Mouse (Mus musculus): Measurements from ENCODE around the gene Slc9a3. TPM values are rescaled to one million over a fixed set of nuclear protein-coding genes. Genes with fewer than 3 reads are reported as not detected.

Gene Slc9a3
- polyA plus RNA-seq, 1 experiment from 2014 or later, result not detected

DNA sequence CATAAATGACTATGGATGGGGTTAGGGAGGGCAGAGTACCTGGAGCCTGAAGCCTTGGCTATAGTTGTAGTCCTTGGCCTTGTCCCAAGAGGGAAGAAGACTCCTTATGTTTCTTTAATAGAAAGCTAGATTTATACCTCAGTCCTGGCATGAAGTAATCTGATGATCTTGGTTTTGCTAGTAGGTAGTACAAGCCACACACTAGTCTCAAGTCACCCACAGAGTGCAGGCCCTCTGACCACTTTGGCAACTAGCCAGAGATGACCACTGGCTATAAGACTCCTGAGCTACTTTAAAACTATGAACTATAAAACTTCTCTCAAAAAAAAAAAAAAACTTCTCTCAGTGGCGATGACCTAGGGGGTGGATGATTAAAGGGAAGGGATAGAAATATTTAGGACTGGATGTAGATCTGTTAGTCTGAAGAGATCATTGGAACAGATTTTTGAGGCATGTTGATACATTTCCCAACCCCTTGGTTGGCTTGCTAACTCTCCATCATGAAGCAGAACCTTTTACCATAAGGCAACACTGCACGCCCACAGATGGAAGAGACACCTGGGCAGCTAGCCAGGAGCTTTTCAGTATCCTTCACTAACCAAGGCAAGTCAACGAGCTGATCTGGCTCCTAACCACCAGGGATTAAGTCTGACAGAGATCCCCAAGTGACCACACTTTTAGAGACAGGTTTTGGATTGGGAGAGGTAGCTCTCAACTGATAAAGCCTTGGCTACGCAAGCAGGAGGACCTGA lies 18.2 kb upstream of the Slc9a3 start:
- H3K27me3 ChIP-seq (replicated peaks; ENCODE audit: control insufficient read depth, insufficient read depth, low read length), result no peaks in the 10 kb centered on the region
- H3K4me1 ChIP-seq (replicated peaks; ENCODE audit: control insufficient read depth, insufficient read depth, low read length), result no peaks in the 10 kb centered on the region
- ATAC-seq (replicated peaks; ENCODE audit: low FRiP score) (no peak), DNase-seq (ENCODE audit: low spot score) (no peak)
- H3K27ac ChIP-seq (ENCODE audit: low read depth, low read length), result no peak overlapping the region
- H3K9ac ChIP-seq (ENCODE audit: low read depth, low read length), result no peak overlapping the region
- no peak overlapping the region for H3K4me3 ChIP-seq (ENCODE audit: low read depth, low read length)
- no peaks in the 10 kb centered on the region for H3K36me3 ChIP-seq (ENCODE audit: control insufficient read depth, insufficient read depth, low read length)
- no peak overlapping the region for H3K4me2 ChIP-seq
- no peaks in the 10 kb centered on the region for H3K9me3 ChIP-seq (ENCODE audit: control insufficient read depth, low read length)
- WGBS, result 79% methylated on average over 4 of the region's 4 CpGs

DNA sequence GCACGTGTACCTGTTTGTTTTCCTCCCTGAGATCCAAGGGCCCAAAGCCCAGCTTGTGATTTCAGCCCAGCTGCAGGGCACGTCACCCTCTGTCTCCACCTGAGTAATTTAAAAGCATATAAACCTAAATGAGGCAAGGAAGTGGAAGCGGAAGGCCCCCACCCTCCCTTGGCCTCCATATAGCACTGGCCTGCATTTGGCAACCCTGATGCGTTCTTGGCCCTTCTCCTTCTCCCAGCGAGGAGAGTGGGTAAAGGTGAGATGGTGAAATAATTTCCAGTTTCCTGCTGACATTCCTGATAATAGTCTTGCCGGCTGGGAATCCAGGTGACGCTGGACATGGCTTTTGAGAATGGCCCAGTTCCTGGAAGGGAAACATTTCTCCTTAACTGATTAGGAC lies 16.8 kb upstream of the Slc9a3 start:
- 76% methylated on average over 7 of the region's 7 CpGs for WGBS
- Histone ChIP-seq H3K27ac (ENCODE audit: low read depth, low read length) (no peak overlapping the region), H3K4me1 (replicated peaks; ENCODE audit: control insufficient read depth, insufficient read depth, low read length) (no peaks in the 10 kb centered on the region), H3K36me3 (ENCODE audit: control insufficient read depth, insufficient read depth, low read length) (no peaks in the 10 kb centered on the region), H3K4me3 (ENCODE audit: low read depth, low read length) (no peak overlapping the region), H3K4me2 (no peak overlapping the region), H3K9ac (ENCODE audit: low read depth, low read length) (no peak overlapping the region), H3K9me3 (ENCODE audit: control insufficient read depth, low read length) (no peaks in the 10 kb centered on the region), H3K27me3 (replicated peaks; ENCODE audit: control insufficient read depth, insufficient read depth, low read length) (no peaks in the 10 kb centered on the region)
- ATAC-seq (replicated peaks; ENCODE audit: low FRiP score), result no peak
- no peak for DNase-seq (ENCODE audit: low spot score)

DNA sequence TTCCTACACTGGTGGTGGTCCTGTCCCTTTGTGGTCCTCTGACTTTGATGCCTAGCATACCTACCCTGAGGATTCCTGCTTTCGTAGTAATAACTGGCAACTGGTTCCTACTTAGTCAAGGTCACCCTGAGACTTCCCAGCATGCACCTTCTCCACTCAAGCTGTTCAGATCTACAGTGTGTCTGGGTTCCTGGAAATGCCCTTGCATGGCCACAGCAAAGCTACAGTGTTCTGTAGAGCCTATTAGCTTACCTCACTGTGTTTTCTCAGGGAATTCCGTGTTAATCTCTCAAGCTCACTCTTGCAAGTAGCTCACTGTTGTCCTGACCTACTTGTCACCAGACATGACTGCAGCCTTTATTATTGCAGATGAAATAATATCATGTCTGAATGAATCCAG lies 13.8 kb upstream of the Slc9a3 start:
- Histone ChIP-seq H3K4me3 (ENCODE audit: low read depth, low read length) (no peak overlapping the region), H3K4me1 (replicated peaks; ENCODE audit: control insufficient read depth, insufficient read depth, low read length) (no peaks in the 10 kb centered on the region), H3K9ac (ENCODE audit: low read depth, low read length) (no peak overlapping the region), H3K36me3 (ENCODE audit: control insufficient read depth, insufficient read depth, low read length) (no peaks in the 10 kb centered on the region), H3K9me3 (ENCODE audit: control insufficient read depth, low read length) (no peaks in the 10 kb centered on the region), H3K4me2 (no peak overlapping the region), H3K27ac (ENCODE audit: low read depth, low read length) (no peak overlapping the region), H3K27me3 (replicated peaks; ENCODE audit: control insufficient read depth, insufficient read depth, low read length) (no peaks in the 10 kb centered on the region)
- WGBS, result 77% methylated on average over 2 of the region's 2 CpGs
- ATAC-seq (replicated peaks; ENCODE audit: low FRiP score), result no peak
- DNase-seq (ENCODE audit: low spot score), result no peak

GRCm38 (mm10) chr13:74112593-74112992 lies 8.7 kb upstream of the Slc9a3 start:
- Histone ChIP-seq H3K36me3 (ENCODE audit: control insufficient read depth, insufficient read depth, low read length) (no peaks in the 10 kb centered on the region), H3K27me3 (replicated peaks; ENCODE audit: control insufficient read depth, insufficient read depth, low read length) (no peaks in the 10 kb centered on the region), H3K4me3 (ENCODE audit: low read depth, low read length) (no peak overlapping the region), H3K4me2 (no peak overlapping the region), H3K9me3 (ENCODE audit: control insufficient read depth, low read length) (no peaks in the 10 kb centered on the region), H3K9ac (ENCODE audit: low read depth, low read length) (no peak overlapping the region), H3K4me1 (replicated peaks; ENCODE audit: control insufficient read depth, insufficient read depth, low read length) (no peaks in the 10 kb centered on the region), H3K27ac (ENCODE audit: low read depth, low read length) (no peak overlapping the region)
- DNase-seq (ENCODE audit: low spot score) (no peak), ATAC-seq (replicated peaks; ENCODE audit: low FRiP score) (no peak)
- 81% methylated on average over 4 of the region's 4 CpGs for WGBS

DNA sequence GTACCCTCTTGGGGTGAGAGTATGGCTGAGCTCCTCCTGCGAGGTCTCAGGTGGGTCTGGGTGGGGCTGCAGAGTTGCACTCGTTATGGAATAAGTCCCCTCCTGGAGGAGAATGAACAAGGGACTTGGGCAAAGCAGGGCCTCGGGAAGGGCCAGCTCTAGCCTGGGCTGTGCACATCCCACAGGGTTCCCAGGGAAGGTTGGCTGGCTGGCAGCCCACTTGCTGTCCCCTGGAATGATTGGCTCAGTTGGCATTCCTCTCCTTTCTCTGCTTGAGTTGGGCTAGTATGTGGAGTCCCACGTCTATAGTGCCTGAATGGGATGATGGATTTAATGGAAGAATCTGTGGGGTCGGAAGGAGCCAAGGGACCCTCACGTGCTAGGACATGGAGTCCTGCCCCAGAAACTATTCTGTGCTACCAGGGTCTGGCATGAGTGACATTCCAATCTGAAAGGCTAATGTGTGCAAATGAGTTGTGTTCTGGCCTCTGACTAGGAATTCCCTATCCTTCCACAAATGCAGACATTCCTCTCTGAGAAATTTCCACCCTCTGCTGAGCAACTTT lies 7.5 kb upstream of the Slc9a3 start:
- WGBS, result 65% methylated on average over 6 of the region's 6 CpGs
- Histone ChIP-seq H3K9me3 (ENCODE audit: control insufficient read depth, low read length) (no peaks in the 10 kb centered on the region), H3K9ac (ENCODE audit: low read depth, low read length) (no peak overlapping the region), H3K4me2 (no peak overlapping the region), H3K27ac (ENCODE audit: low read depth, low read length) (no peak overlapping the region), H3K36me3 (ENCODE audit: control insufficient read depth, insufficient read depth, low read length) (no peaks in the 10 kb centered on the region), H3K4me3 (ENCODE audit: low read depth, low read length) (no peak overlapping the region), H3K27me3 (replicated peaks; ENCODE audit: control insufficient read depth, insufficient read depth, low read length) (no peaks in the 10 kb centered on the region), H3K4me1 (replicated peaks; ENCODE audit: control insufficient read depth, insufficient read depth, low read length) (no peaks in the 10 kb centered on the region)
- DNase-seq (ENCODE audit: low spot score) (no peak), ATAC-seq (replicated peaks; ENCODE audit: low FRiP score) (no peak)

GRCm38 (mm10) chr13:74121795-74122330 lies 606 bp downstream of the Slc9a3 start:
- H3K9me3 ChIP-seq (ENCODE audit: control insufficient read depth, low read length), result no peaks in the 10 kb centered on the region
- no peaks in the 10 kb centered on the region for H3K36me3 ChIP-seq (ENCODE audit: control insufficient read depth, insufficient read depth, low read length)
- ATAC-seq (replicated peaks; ENCODE audit: low FRiP score), result no peak
- DNase-seq (ENCODE audit: low spot score), result no peak
- H3K4me3 ChIP-seq (ENCODE audit: low read depth, low read length), result no peak overlapping the region
- no peaks in the 10 kb centered on the region; the same call in 1 of the 2 replicates for H3K4me1 ChIP-seq (replicated peaks; ENCODE audit: control insufficient read depth, insufficient read depth, low read length)
- peaks cover 40% of the 10 kb centered on the region for H3K27me3 ChIP-seq (replicated peaks; ENCODE audit: control insufficient read depth, insufficient read depth, low read length)
- H3K9ac ChIP-seq (ENCODE audit: low read depth, low read length), result no peak overlapping the region
- 34% methylated on average over 14 of the region's 14 CpGs for WGBS
- H3K27ac ChIP-seq (ENCODE audit: low read depth, low read length), result no peak overlapping the region
- H3K4me2 ChIP-seq, result no peak overlapping the region

DNA sequence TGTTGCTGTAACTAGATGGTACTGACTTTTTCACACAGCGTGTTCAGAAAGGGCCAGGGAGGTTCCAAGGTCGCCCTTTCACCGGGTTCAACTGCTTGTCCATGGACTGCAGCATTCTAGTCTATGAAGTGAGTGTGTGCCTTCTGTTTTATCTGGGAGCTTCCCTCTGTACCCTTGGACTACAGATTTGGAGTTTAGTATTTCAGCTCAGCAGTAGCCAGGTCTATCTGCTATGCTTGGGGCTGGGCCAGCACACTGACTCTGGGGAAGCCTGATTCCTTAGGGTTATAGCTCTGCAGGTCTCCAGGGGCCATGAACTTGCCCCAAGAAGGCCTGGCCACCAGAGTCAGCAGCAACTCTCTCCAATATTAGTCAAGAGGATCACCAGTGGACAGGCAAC lies 1.4 kb downstream of the Slc9a3 start:
- H3K27me3 ChIP-seq (replicated peaks; ENCODE audit: control insufficient read depth, insufficient read depth, low read length), result peaks cover 40% of the 10 kb centered on the region

DNA sequence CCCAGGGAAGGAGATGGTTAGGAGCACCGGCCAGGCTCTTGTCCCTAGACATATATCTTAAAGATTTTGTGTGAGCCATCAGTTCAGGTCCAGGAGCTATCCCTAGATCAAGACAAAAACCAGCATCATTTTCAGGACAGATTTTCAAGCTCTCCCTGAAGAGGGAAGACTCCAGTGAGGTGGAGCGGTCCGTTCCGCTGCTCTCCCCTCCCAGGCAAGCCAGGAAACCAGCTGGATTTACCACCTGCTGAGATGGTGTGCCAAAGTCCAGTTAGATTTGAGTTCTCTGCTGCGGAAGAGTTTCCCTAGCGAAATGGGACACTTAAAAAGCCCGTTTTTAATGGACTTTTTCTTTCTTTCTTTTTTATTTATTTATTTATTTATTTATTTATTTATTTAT lies 6.3 kb downstream of the Slc9a3 start:
- 73% methylated on average over 7 of the region's 7 CpGs for WGBS
- ATAC-seq (replicated peaks; ENCODE audit: low FRiP score), result no peak
- no peaks in the 10 kb centered on the region for H3K36me3 ChIP-seq (ENCODE audit: control insufficient read depth, insufficient read depth, low read length)

More for the DNA sequence above, 1.4 kb downstream of the Slc9a3 start:
- H3K9ac ChIP-seq (ENCODE audit: low read depth, low read length), result no peak overlapping the region
- ATAC-seq (replicated peaks; ENCODE audit: low FRiP score), result no peak
- H3K9me3 ChIP-seq (ENCODE audit: control insufficient read depth, low read length), result no peaks in the 10 kb centered on the region
- 67% methylated on average over 3 of the region's 3 CpGs for WGBS
- H3K27ac ChIP-seq (ENCODE audit: low read depth, low read length), result no peak overlapping the region
- H3K4me1 ChIP-seq (replicated peaks; ENCODE audit: control insufficient read depth, insufficient read depth, low read length), result no peaks in the 10 kb centered on the region; the same call in 1 of the 2 replicates
- no peak overlapping the region for H3K4me2 ChIP-seq
- no peak overlapping the region for H3K4me3 ChIP-seq (ENCODE audit: low read depth, low read length)
- DNase-seq (ENCODE audit: low spot score), result no peak
- no peaks in the 10 kb centered on the region for H3K36me3 ChIP-seq (ENCODE audit: control insufficient read depth, insufficient read depth, low read length)

DNA sequence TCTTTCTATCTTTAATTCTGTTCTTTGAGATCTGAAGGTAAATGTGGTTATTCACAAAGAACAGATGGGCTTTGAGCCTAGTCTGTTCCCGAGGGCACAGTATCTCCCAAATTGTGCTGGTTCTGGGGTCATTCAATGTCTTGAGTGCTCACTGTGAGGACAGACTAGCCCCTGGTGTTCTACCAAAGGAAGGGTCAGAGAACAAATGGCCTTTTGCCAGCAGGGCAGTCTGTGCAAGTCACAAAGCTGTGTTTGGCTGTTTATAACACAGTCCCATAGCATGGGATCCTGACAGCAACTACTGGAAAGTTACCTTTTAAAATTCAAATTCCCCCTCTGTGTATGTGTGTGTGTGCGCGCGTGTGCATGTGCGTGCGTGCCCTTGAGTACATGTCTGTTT lies 8.7 kb downstream of the Slc9a3 start:
- no peak for DNase-seq (ENCODE audit: low spot score)
- H3K9ac ChIP-seq (ENCODE audit: low read depth, low read length), result no peak overlapping the region
- no peak overlapping the region for H3K4me2 ChIP-seq

More for the DNA sequence above, 6.3 kb downstream of the Slc9a3 start:
- Histone ChIP-seq H3K4me2 (no peak overlapping the region), H3K4me3 (ENCODE audit: low read depth, low read length) (no peak overlapping the region), H3K27ac (ENCODE audit: low read depth, low read length) (no peak overlapping the region), H3K4me1 (replicated peaks; ENCODE audit: control insufficient read depth, insufficient read depth, low read length) (no peaks in the 10 kb centered on the region), H3K27me3 (replicated peaks; ENCODE audit: control insufficient read depth, insufficient read depth, low read length) (peaks cover 13% of the 10 kb centered on the region), H3K9me3 (ENCODE audit: control insufficient read depth, low read length) (no peaks in the 10 kb centered on the region), H3K9ac (ENCODE audit: low read depth, low read length) (no peak overlapping the region)
- DNase-seq (ENCODE audit: low spot score), result no peak

More for the DNA sequence above, 8.7 kb downstream of the Slc9a3 start:
- WGBS, result 89% methylated on average over 6 of the region's 6 CpGs
- no peaks in the 10 kb centered on the region for H3K4me1 ChIP-seq (replicated peaks; ENCODE audit: control insufficient read depth, insufficient read depth, low read length)
- H3K36me3 ChIP-seq (ENCODE audit: control insufficient read depth, insufficient read depth, low read length), result no peaks in the 10 kb centered on the region
- H3K27ac ChIP-seq (ENCODE audit: low read depth, low read length), result no peak overlapping the region
- no peak overlapping the region for H3K4me3 ChIP-seq (ENCODE audit: low read depth, low read length)
- no peaks in the 10 kb centered on the region for H3K9me3 ChIP-seq (ENCODE audit: control insufficient read depth, low read length)
- H3K27me3 ChIP-seq (replicated peaks; ENCODE audit: control insufficient read depth, insufficient read depth, low read length), result no peaks in the 10 kb centered on the region
- ATAC-seq (replicated peaks; ENCODE audit: low FRiP score), result no peak

Measured in liver, embryonic 11.5 days (tissue).